Mouse (Mus musculus) MEL (cell line): Measurements from ENCODE around the gene Cenpm.

Experiments
- CTCF ChIP-seq, 3 experiments: IDR thresholded peaks in 2 of 3; conservative IDR thresholded peaks in 1 of 3; 2 replicates each; pipeline ENCODE4 v1.5.1; 2011 to 2012; ENCODE audit warnings: low read length in 3 of 3, low read depth in 2 of 3, mild to moderate bottlenecking in 2 of 3, improper control_type of control experiment in 1 of 3, inconsistent platforms in 1 of 3, mixed read lengths in 1 of 3, moderate library complexity in 1 of 3; ENCODE audit not compliant: control insufficient read depth in 1 of 3, insufficient read depth in 1 of 3, poor library complexity in 1 of 3, severe bottlenecking in 1 of 3
- EP300 ChIP-seq, 2 experiments: IDR thresholded peaks; 2 replicates each; pipeline ENCODE4 v1.6.1; 2011; ENCODE audit warnings: improper control_type of control experiment in 2 of 2, low read length in 2 of 2, low read depth in 1 of 2, mild to moderate bottlenecking in 1 of 2
- MAFK ChIP-seq: IDR thresholded peaks from 2 replicates; pipeline ENCODE4 v1.6.1; 2011; ENCODE audit warnings: low read depth, mild to moderate bottlenecking, low read length, improper control_type of control experiment, borderline replicate concordance
- MAX ChIP-seq: IDR thresholded peaks from 2 replicates; pipeline ENCODE4 v1.6.1; 2011; ENCODE audit warnings: low read length, improper control_type of control experiment
- MAZ ChIP-seq: IDR thresholded peaks from 2 replicates; pipeline ENCODE4 v1.6.1; 2012; ENCODE audit warnings: low read depth, mild to moderate bottlenecking, inconsistent platforms, low read length, improper control_type of control experiment
- NRF1 ChIP-seq: IDR thresholded peaks from 2 replicates; pipeline ENCODE4 v1.6.1; 2014; ENCODE audit warnings: low read depth, mild to moderate bottlenecking, inconsistent platforms, low read length, improper control_type of control experiment, moderate library complexity; ENCODE audit not compliant: poor library complexity, insufficient read depth, severe bottlenecking
- POLR2A ChIP-seq, 2 experiments: IDR thresholded peaks; 2 replicates each; pipeline ENCODE4 v1.6.1; 2011 to 2012; ENCODE audit warnings: low read length in 2 of 2, mild to moderate bottlenecking in 2 of 2, control low read depth in 1 of 2, improper control_type of control experiment in 1 of 2, low read depth in 1 of 2, moderate library complexity in 1 of 2; ENCODE audit not compliant: control insufficient read depth in 1 of 2, insufficient read depth in 1 of 2, poor library complexity in 1 of 2
- USF1 ChIP-seq: IDR thresholded peaks from 2 replicates; pipeline ENCODE4 v1.6.1; 2014; ENCODE audit warnings: low read depth, mild to moderate bottlenecking, inconsistent platforms, low read length, improper control_type of control experiment, moderate library complexity
- ZMIZ1 ChIP-seq: IDR thresholded peaks from 2 replicates; pipeline ENCODE4 v1.6.1; 2012; ENCODE audit warnings: low read depth, mild to moderate bottlenecking, inconsistent platforms, low read length, improper control_type of control experiment, moderate library complexity

DNA sequence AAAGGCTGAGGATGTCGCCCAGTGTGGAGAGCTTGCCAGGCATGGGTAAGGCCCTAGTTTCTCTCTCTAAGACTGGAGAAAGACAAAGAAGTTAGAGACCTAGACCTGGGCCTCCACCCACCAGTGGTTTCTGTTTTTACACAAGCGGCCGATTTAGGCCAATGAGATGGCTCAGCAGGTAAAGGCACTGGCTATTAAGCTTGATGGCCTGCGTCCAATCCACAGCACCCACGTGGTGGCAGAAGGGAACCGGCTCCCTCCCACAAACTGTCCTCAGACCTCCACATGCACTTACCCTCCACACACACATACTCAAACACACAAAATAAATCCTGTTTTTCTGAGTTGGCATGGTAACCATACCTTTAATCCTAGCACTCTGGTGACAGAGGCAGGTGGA is 42.5 kb downstream of the Cenpm start:
- no peak for TF ChIP-seq NRF1
- TF ChIP-seq EP300 (IDR thresholded peaks at IDR 0.05; ENCODE audit: low read depth in 1 of 2, low read length in 2 of 2): no peak
- no peak for TF ChIP-seq ZMIZ1
- TF ChIP-seq POLR2A (IDR thresholded peaks at IDR 0.05; ENCODE audit: control insufficient read depth in 1 of 2, insufficient read depth in 1 of 2, low read depth in 1 of 2, low read length in 2 of 2, poor library complexity in 1 of 2): no peak
- TF ChIP-seq MAZ: no peak
- no peak for TF ChIP-seq CTCF (IDR thresholded peaks at IDR 0.05 in 2 of 3, conservative IDR thresholded peaks at IDR 0.05 in 1 of 3; ENCODE audit: control insufficient read depth in 1 of 3, insufficient read depth in 1 of 3, low read depth in 2 of 3, low read length in 3 of 3, poor library complexity in 1 of 3, severe bottlenecking in 1 of 3)
- no peak for TF ChIP-seq MAFK
- no peak for TF ChIP-seq MAX
- no peak for TF ChIP-seq USF1
